Mouse (Mus musculus) hindbrain, postnatal 0 days (tissue): Measurements from ENCODE around the gene Ssh2. TPM values are rescaled to one million over a fixed set of nuclear protein-coding genes. Genes with fewer than 3 reads are reported as not detected.

Source experiments
- ATAC-seq: fragments of 200-750 bp; cut with Nextera tagmentation; 2 replicates; pipeline ENCODE4 v1.8.0; 2017; ENCODE audit warnings: mild to moderate bottlenecking, moderate TSS enrichment, moderate library complexity
- DNase-seq: peaks from one replicate; pipeline ENCODE4 v3.0.0-alpha.2; 2015; ENCODE audit warnings: low spot score
- H3K27ac ChIP-seq: fragments of 300-500 bp; sonication (generic); 2 replicates; pipeline ENCODE4 v1.5.1; 2014; ENCODE audit warnings: mild to moderate bottlenecking
- H3K27me3 ChIP-seq: fragments of 300-500 bp; sonication (generic); 2 replicates; pipeline ENCODE4 v1.6.1; 2014; ENCODE audit warnings: low read length, mixed read lengths; ENCODE audit not compliant: insufficient read depth
- H3K36me3 ChIP-seq: fragments of 300-500 bp; sonication (generic); 2 replicates; pipeline ENCODE4 v1.6.1; 2014; ENCODE audit warnings: low read length, mixed read lengths; ENCODE audit not compliant: insufficient read depth
- H3K4me1 ChIP-seq: fragments of 300-500 bp; sonication (generic); 2 replicates; pipeline ENCODE4 v1.6.1; 2014; ENCODE audit warnings: antibody characterized with exemption, low read length, mixed read lengths; ENCODE audit not compliant: insufficient read depth
- H3K4me2 ChIP-seq: fragments of 300-500 bp; sonication (generic); 2 replicates; pipeline ENCODE4 v1.6.1; 2014; ENCODE audit warnings: low read depth, mild to moderate bottlenecking, low read length, moderate library complexity, mixed read lengths
- H3K4me3 ChIP-seq: fragments of 300-500 bp; sonication (generic); 2 replicates; pipeline ENCODE4 v1.5.1; 2014; ENCODE audit warnings: low read length
- H3K9ac ChIP-seq: fragments of 300-500 bp; sonication (generic); replicated peaks from 2 replicates; pipeline ENCODE4 v1.6.1; 2014; ENCODE audit warnings: mild to moderate bottlenecking, low read length, moderate library complexity, mixed read lengths
- H3K9me3 ChIP-seq: fragments of 300-500 bp; sonication (generic); 2 replicates; pipeline ENCODE4 v1.6.1; 2016; ENCODE audit warnings: low read length, mixed read lengths
- CTCF ChIP-seq: IDR thresholded peaks from 2 replicates; pipeline ENCODE4 v1.5.1; 2016; ENCODE audit warnings: antibody characterized with exemption, control low read depth, low read depth
- WGBS: fragments of 180-500 bp; shearing (Covaris S2); extraction: QIAGEN DNeasy Blood & Tissue Kit; methylation state at CpG from one replicate; pipeline ENCODE4 v1.1.7; 2014; 5-methylcytosine and 5-hydroxymethylcytosine counted together
- polyA plus RNA-seq: library from polyadenylated mRNA; unstranded; fragments of >200 nt; fragmentation: Nextera tagmentation; extraction: Ambion mirVana; gene quantifications from 2 replicates; pipeline ENCODE4 v1.2.1, GENCODE M21; 2015
- total RNA-seq: library from RNA; depleted of rRNA; stranded (reverse); fragments of >200 nt; gene quantifications from 2 replicates; pipeline ENCODE4 v1.2.3, GENCODE M21; 2014

Ssh2 gene
- total and polyA plus RNA-seq, 2 experiments from 2014 or later = 10.9 to 30.1 TPM

GRCm38 (mm10) chr11:77395539-77395938 lies 179.5 kb downstream of the Ssh2 start:
- Histone ChIP-seq H3K4me1 (no peaks in the 10 kb centered on the region), H3K36me3 (no peaks in the 10 kb centered on the region; the same call in 1 of the 2 replicates), H3K4me3 (no peak overlapping the region), H3K9me3 (no peaks in the 10 kb centered on the region), H3K27me3 (no peaks in the 10 kb centered on the region), H3K27ac (no peak overlapping the region), H3K4me2 (no peak overlapping the region), H3K9ac (no peak overlapping the region)
- TF ChIP-seq CTCF = no peak
- DNase-seq = no peak
- ATAC-seq = no peak
- WGBS = 87% methylated on average over 2 of the region's 2 CpGs

GRCm38 (mm10) chr11:77402508-77402907 lies 186.4 kb downstream of the Ssh2 start:
- ATAC-seq (no peak), DNase-seq (no peak)
- Histone ChIP-seq H3K9me3 (no peaks in the 10 kb centered on the region), H3K4me2 (no peak overlapping the region), H3K4me3 (no peak overlapping the region), H3K4me1 (no peaks in the 10 kb centered on the region), H3K36me3 (no peaks in the 10 kb centered on the region), H3K9ac (no peak overlapping the region), H3K27me3 (no peaks in the 10 kb centered on the region), H3K27ac (no peak overlapping the region)
- no peak for TF ChIP-seq CTCF
- WGBS = 81% methylated on average over 2 of the region's 2 CpGs

DNA sequence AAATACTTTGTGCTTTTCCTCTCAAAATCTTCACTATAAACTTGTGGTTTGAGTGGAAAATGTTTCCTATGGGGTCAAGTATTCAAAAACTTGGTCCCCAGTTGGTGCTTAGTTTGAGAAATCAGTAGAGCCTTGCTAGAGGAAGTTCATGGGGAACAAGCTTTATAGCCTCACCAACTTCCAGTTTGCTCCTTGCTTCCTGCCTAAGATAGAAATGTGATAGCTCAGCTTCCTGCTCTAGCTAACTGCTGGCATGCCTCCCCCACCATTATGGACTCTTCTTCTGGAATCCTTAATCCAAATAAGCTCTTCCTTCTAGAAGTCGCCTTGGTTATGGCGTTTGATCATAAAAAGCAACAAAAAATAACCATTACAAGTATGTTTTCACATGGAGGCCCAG lies 190.2 kb downstream of the Ssh2 start:
- no peak for ATAC-seq
- WGBS = 83% methylated on average over 2 of the region's 2 CpGs
- no peak overlapping the region for H3K27ac ChIP-seq
- H3K36me3 ChIP-seq = no peaks in the 10 kb centered on the region
- no peak overlapping the region for H3K4me2 ChIP-seq
- H3K27me3 ChIP-seq = no peaks in the 10 kb centered on the region
- no peak overlapping the region for H3K4me3 ChIP-seq
- no peak for DNase-seq
- no peaks in the 10 kb centered on the region for H3K4me1 ChIP-seq
- TF ChIP-seq CTCF = no peak
- no peak overlapping the region for H3K9ac ChIP-seq
- no peaks in the 10 kb centered on the region for H3K9me3 ChIP-seq

GRCm38 (mm10) chr11:77409879-77410278 lies 193.8 kb downstream of the Ssh2 start:
- ATAC-seq (no peak), DNase-seq (no peak)
- Histone ChIP-seq H3K4me3 (no peak overlapping the region), H3K27me3 (no peaks in the 10 kb centered on the region), H3K9me3 (no peaks in the 10 kb centered on the region), H3K4me1 (no peaks in the 10 kb centered on the region), H3K27ac (no peak overlapping the region), H3K4me2 (no peak overlapping the region), H3K36me3 (no peaks in the 10 kb centered on the region), H3K9ac (no peak overlapping the region)
- 91% methylated on average over 6 of the region's 6 CpGs for WGBS
- no peak for TF ChIP-seq CTCF

GRCm38 (mm10) chr11:77411284-77411683 lies 195.2 kb downstream of the Ssh2 start:
- Histone ChIP-seq H3K4me1 (no peaks in the 10 kb centered on the region), H3K4me2 (no peak overlapping the region), H3K4me3 (no peak overlapping the region), H3K27me3 (no peaks in the 10 kb centered on the region), H3K9ac (no peak overlapping the region), H3K9me3 (no peaks in the 10 kb centered on the region), H3K36me3 (no peaks in the 10 kb centered on the region), H3K27ac (no peak overlapping the region)
- ATAC-seq (no peak), DNase-seq (no peak)
- no peak for TF ChIP-seq CTCF

DNA sequence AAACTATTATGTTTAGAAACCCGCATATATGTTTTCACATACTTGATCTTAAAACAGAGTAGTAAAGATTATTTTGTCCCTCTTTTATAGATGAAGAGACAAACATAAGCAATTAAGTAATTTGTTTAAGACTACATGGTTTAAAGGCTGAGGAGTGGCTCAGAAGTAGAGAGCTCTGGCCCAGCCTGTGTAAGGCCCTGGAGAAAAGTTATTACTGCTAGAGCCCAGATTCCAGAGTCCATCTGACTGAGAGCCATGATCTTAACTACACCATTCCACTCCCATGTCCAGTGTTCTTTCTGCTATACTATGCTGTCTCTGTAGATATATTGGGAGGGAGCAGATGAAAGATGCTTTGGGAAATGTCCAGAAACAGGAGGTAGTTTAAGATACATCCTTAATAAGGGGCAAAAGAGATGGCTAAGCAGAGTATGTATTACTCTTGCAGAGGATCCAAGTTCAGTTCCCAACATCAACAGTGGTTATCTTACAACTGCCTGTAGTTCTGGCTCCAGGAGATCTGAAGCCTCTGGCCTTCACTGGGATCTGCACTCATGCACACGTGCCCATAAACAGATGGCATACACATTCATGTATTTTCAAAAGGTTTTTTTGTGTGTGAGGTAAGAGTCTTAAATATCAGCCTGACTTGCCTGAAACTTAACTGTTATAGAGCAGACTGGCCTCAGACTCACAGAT lies 198.2 kb downstream of the Ssh2 start:
- H3K4me1 ChIP-seq = no peaks in the 10 kb centered on the region
- no peaks in the 10 kb centered on the region for H3K27me3 ChIP-seq
- no peak overlapping the region for H3K4me2 ChIP-seq
- H3K9ac ChIP-seq = no peak overlapping the region
- H3K27ac ChIP-seq = no peak overlapping the region
- DNase-seq (no peak), ATAC-seq (no peak)
- H3K9me3 ChIP-seq = no peaks in the 10 kb centered on the region
- H3K4me3 ChIP-seq = no peak overlapping the region
- WGBS = 86% methylated on average over 2 of the region's 2 CpGs
- H3K36me3 ChIP-seq = no peaks in the 10 kb centered on the region
- TF ChIP-seq CTCF = no peak

DNA sequence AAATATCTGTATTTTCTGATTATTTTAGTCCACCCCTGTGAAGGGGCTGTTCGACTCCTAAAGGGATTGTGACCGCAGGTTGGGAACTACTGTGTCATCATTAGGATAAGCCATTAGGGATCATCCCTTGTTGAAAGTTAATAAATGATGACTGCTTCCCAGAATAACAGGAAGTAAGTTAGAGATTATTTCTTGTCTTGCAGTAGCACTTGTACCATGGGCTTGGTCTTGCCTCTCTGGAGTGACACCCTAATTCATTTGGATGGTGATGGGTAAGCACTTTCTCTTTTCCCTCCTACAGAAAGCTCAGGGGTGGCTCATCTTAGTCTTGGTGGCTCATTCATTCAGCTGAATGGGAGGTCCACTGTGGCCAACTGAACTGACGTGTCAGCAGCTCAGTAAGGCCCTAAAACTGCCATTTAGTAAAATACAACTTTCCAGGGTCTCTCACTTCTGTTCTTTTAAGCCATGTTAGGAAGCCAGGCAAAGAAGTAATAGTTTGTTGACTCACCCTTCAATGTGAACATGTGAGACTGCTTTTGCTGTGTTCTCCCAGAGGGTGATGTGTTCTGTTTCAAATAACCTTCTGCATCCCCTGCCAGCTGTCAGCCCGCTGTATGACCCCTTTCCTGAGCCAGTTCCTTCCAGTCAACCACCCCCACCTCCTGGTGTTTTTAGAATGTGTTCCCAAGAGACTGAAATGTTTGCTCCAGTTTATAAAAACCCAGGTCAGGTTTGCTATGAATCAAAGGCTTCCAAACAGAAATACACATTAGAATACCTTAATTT lies 200.3 kb downstream of the Ssh2 start:
- H3K4me3 ChIP-seq = no peak overlapping the region
- no peak overlapping the region for H3K9ac ChIP-seq
- no peak for ATAC-seq
- no peak overlapping the region for H3K4me2 ChIP-seq
- no peaks in the 10 kb centered on the region for H3K4me1 ChIP-seq
- no peak overlapping the region for H3K27ac ChIP-seq
- no peaks in the 10 kb centered on the region for H3K36me3 ChIP-seq
- H3K9me3 ChIP-seq = no peaks in the 10 kb centered on the region
- no peak for TF ChIP-seq CTCF
- H3K27me3 ChIP-seq = no peaks in the 10 kb centered on the region
- WGBS = 79% methylated on average over 4 of the region's 4 CpGs
- no peak for DNase-seq
